In the genomic region with DNA sequence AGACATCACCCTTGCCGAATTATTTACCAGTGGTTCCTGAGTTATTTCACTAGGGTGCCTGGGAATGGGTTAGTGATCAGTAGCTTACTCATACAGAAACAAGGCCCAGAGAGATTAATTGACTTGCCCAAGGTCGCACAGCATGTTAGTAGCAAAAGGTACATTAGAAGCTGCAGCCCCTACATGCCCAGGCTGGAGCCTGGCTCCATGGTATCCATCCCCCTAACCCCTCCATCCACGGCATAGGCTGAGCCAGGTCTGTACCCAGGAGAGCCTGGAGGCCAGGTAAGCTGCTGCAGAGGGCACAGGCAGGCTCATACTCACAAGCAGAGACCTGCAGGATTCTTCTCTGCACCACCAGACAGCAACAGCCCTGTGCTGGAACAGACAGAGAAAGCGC, we compare ENCODE assay signal across 28 mouse cellular contexts. TPM values are rescaled to one million over a fixed set of nuclear protein-coding genes. Genes with fewer than 3 reads are reported as not detected.
A peak's percentile ranks its signal among the peaks of the same experiment; 100 is the strongest.
DNase-seq lines count a peak whose midpoint lies in the region; ATAC-seq and TF ChIP-seq lines count a peak whose summit lies in the region.
"Had no signal": no experiment of that assay in that cellular context is flagged by ENCODE, and none has a peak within 500 bp of the region (broad histone marks: within the 10 kb centered on the region; RNA-seq: fewer than 3 reads in every experiment).

No protein-coding gene starts in this region.

- no peaks in the 10 kb centered on the region for H3K9me3 ChIP-seq in heart, embryonic 10.5 days
- no peaks in the 10 kb centered on the region for H3K9me3 ChIP-seq in kidney, embryonic 15.5 days (replicated peaks)
- no peaks in the 10 kb centered on the region for H3K9me3 ChIP-seq in stomach, embryonic 15.5 days
- no peaks in the 10 kb centered on the region for H3K9me3 ChIP-seq in stomach, postnatal 0 days (ENCODE audit: control insufficient read depth, low read length)
- H3K9me3 ChIP-seq: forebrain, embryonic 13.5 days; G1E; megakaryocyte, embryonic 14.5 days; midbrain, embryonic 12.5 days; neural tube, embryonic 12.5 days had no signal

- peak; percentile 4 for DNase-seq in adrenal gland, postnatal 14 days
- no peak for DNase-seq in adrenal gland, postnatal 4 days (ENCODE audit: low spot score in 2 of 2)
- no peak for DNase-seq in heart, embryonic 10.5 days (ENCODE audit: low spot score)
- no peak for DNase-seq in heart, adult 11 months
- DNase-seq in kidney, adult 9 months, result no peak
- no peak for DNase-seq in stomach, postnatal 0 days (ENCODE audit: low spot score)
- DNase-seq: adrenal gland, postnatal 10 days; cerebellum, postnatal 10 days; gastrocnemius, postnatal 14 days; heart, postnatal 36 days; liver; lung, embryonic 14.5 days; lung, postnatal 4 days; right cerebral cortex, adult 18-20 months; spleen, adult 18-20 months; thymus, postnatal 4 days had no signal

- H3K27ac ChIP-seq in heart, embryonic 10.5 days, result 0 out of 2 replicates have a peak overlapping the region, but pooled peaks have one; percentile 6
- H3K27ac ChIP-seq in kidney, embryonic 15.5 days, result peak overlapping the region; percentile 78; the same call in 1 of the 2 replicates
- H3K27ac ChIP-seq in stomach, embryonic 15.5 days, result peak overlapping the region; percentile 35; the same call in 1 of the 2 replicates
- H3K27ac ChIP-seq in stomach, postnatal 0 days (replicated peaks), result no peak overlapping the region
- H3K27ac ChIP-seq: forebrain, embryonic 13.5 days; liver, embryonic 14.5 days; midbrain, embryonic 12.5 days; neural tube, embryonic 12.5 days had no signal

- no peak for TF ChIP-seq CTCF in stomach, postnatal 0 days (IDR thresholded peaks at IDR 0.05; ENCODE audit: low read depth)

- no peak overlapping the region for H3K4me3 ChIP-seq in heart, embryonic 10.5 days
- H3K4me3 ChIP-seq in kidney, embryonic 15.5 days (replicated peaks), result no peak overlapping the region
- no peak overlapping the region for H3K4me3 ChIP-seq in stomach, embryonic 15.5 days (replicated peaks)
- no peak overlapping the region for H3K4me3 ChIP-seq in stomach, postnatal 0 days (ENCODE audit: low read depth, low read length)
- H3K4me3 ChIP-seq: forebrain, embryonic 13.5 days; megakaryocyte, embryonic 14.5 days; midbrain, embryonic 12.5 days; myocyte; neural tube, embryonic 12.5 days had no signal

- ATAC-seq in kidney, embryonic 15.5 days (replicated peaks; ENCODE audit: low FRiP score), result no peak
- ATAC-seq in stomach, embryonic 15.5 days (ENCODE audit: insufficient read depth, low FRiP score, low read depth), result no peak
- no peak for ATAC-seq in stomach, postnatal 0 days (ENCODE audit: low FRiP score, low TSS enrichment)
- ATAC-seq: forebrain, embryonic 13.5 days; intestine, embryonic 16.5 days had no signal

- peaks cover 16% of the 10 kb centered on the region for H3K27me3 ChIP-seq in heart, embryonic 10.5 days (ENCODE audit: insufficient read depth, poor library complexity, severe bottlenecking)
- peaks cover 4% of the 10 kb centered on the region; the same call in 1 of the 2 replicates for H3K27me3 ChIP-seq in kidney, embryonic 15.5 days
- H3K27me3 ChIP-seq in stomach, embryonic 15.5 days (replicated peaks), result no peaks in the 10 kb centered on the region
- no peaks in the 10 kb centered on the region for H3K27me3 ChIP-seq in stomach, postnatal 0 days (ENCODE audit: control insufficient read depth, insufficient read depth, low read length)

- H3K36me3 ChIP-seq in heart, embryonic 10.5 days, result no peaks in the 10 kb centered on the region
- H3K36me3 ChIP-seq in kidney, embryonic 15.5 days, result no peaks in the 10 kb centered on the region
- no peaks in the 10 kb centered on the region for H3K36me3 ChIP-seq in stomach, embryonic 15.5 days
- no peaks in the 10 kb centered on the region for H3K36me3 ChIP-seq in stomach, postnatal 0 days (ENCODE audit: control insufficient read depth, insufficient read depth, low read length)
- H3K36me3 ChIP-seq: G1E; midbrain, embryonic 12.5 days; neural tube, embryonic 12.5 days had no signal

- TF ChIP-seq EP300 in stomach, postnatal 0 days (optimal IDR thresholded peaks at IDR 0.05), result no peak

- H3K4me1 ChIP-seq in heart, embryonic 10.5 days, result peaks cover 22% of the 10 kb centered on the region
- peaks cover 57% of the 10 kb centered on the region for H3K4me1 ChIP-seq in kidney, embryonic 15.5 days
- peaks cover 38% of the 10 kb centered on the region for H3K4me1 ChIP-seq in stomach, embryonic 15.5 days
- H3K4me1 ChIP-seq in stomach, postnatal 0 days (replicated peaks; ENCODE audit: control insufficient read depth, insufficient read depth), result no peaks in the 10 kb centered on the region; the same call in 1 of the 2 replicates
- H3K4me1 ChIP-seq: megakaryocyte, embryonic 14.5 days had no signal

- 88% methylated on average over 4 of the region's 4 CpGs for WGBS in heart, embryonic 10.5 days
- 86% methylated on average over 4 of the region's 4 CpGs for WGBS in kidney, embryonic 15.5 days
- 78% methylated on average over 4 of the region's 4 CpGs for WGBS in stomach, embryonic 15.5 days
- whole genome bisulfite sequencing in stomach, postnatal 0 days, result 87% methylated on average over 4 of the region's 4 CpGs

- no peak overlapping the region for H3K9ac ChIP-seq in kidney, embryonic 15.5 days
- no peak overlapping the region for H3K9ac ChIP-seq in stomach, embryonic 15.5 days
- no peak overlapping the region for H3K9ac ChIP-seq in stomach, postnatal 0 days (ENCODE audit: low read length)
- H3K9ac ChIP-seq: forebrain, embryonic 13.5 days; liver, embryonic 14.5 days; lung, embryonic 14.5 days; midbrain, embryonic 12.5 days; neural tube, embryonic 12.5 days had no signal

- no peak overlapping the region for H3K4me2 ChIP-seq in kidney, embryonic 15.5 days
- no peak overlapping the region for H3K4me2 ChIP-seq in stomach, embryonic 15.5 days
- H3K4me2 ChIP-seq in stomach, postnatal 0 days (replicated peaks; ENCODE audit: low read depth), result no peak overlapping the region
- H3K4me2 ChIP-seq: forebrain, embryonic 13.5 days; heart, embryonic 11.5 days; lung, embryonic 14.5 days; midbrain, embryonic 12.5 days; neural tube, embryonic 12.5 days had no signal

RNA-seq across cellular contexts. Expression of gene Afap1l2, which starts 6.1 kb away (rescaled TPM):
- 15.2 and 17.3 TPM in 2 replicates for total RNA-seq in adrenal gland, postnatal 14 days (2021)
- 10 to 100 TPM; 20.5 to 20.6 TPM for total RNA-seq in adrenal gland, postnatal 4 days (2021)
- polyA plus RNA-seq in heart, embryonic 10.5 days (2016; fragmentation: Nextera tagmentation; extraction: Ambion mirVana), result 1.2 and 1.6 TPM in 2 replicates
- 16.8 and 18.3 TPM in 2 replicates for polyA plus RNA-seq in kidney, embryonic 15.5 days (2015; fragmentation: Nextera tagmentation; extraction: Ambion mirVana)
- polyA plus RNA-seq in stomach, embryonic 15.5 days (2015; fragmentation: Nextera tagmentation; extraction: Ambion mirVana), result 21.2 and 21.7 TPM in 2 replicates
- polyA plus RNA-seq in stomach, postnatal 0 days (2015; fragmentation: Nextera tagmentation; extraction: Ambion mirVana), result 9.0 and 11.0 TPM in 2 replicates
- total RNA-seq: granulocyte monocyte progenitor cell, adult 5-6 weeks had no signal
- polyA plus RNA-seq: G1E had no signal
